Mouse (Mus musculus) urinary bladder, adult 18-20 months (tissue): ENCODE results near the gene Hgd.

ENCODE experiments used
- DNase-seq, 2 experiments: peaks; one replicate each; pipeline ENCODE4 v3.0.0; 2022; ENCODE audit warnings: low spot score in 2 of 2, mixed read lengths in 2 of 2

Gene Hgd

DNA sequence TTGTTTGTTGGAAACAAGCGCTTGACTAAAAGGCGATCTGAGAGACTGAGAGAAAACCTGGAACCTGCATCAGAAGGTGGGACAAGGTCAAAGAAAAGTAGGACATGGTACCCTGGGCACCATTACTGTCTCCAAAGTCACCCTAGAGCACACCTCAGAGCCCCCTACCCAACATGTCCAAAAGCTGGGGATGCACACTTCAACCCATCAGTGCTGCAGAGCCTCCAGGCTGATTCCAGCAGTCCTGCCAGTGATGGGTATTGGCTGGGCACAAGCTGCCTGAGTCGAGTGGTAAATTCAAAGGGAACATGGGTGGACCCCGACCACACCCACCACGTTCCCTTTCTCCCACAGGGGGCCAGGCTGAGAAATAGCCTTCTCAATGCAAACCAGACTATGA is 95.4 kb downstream of the Hgd start:
- DNase-seq: no peak

DNA sequence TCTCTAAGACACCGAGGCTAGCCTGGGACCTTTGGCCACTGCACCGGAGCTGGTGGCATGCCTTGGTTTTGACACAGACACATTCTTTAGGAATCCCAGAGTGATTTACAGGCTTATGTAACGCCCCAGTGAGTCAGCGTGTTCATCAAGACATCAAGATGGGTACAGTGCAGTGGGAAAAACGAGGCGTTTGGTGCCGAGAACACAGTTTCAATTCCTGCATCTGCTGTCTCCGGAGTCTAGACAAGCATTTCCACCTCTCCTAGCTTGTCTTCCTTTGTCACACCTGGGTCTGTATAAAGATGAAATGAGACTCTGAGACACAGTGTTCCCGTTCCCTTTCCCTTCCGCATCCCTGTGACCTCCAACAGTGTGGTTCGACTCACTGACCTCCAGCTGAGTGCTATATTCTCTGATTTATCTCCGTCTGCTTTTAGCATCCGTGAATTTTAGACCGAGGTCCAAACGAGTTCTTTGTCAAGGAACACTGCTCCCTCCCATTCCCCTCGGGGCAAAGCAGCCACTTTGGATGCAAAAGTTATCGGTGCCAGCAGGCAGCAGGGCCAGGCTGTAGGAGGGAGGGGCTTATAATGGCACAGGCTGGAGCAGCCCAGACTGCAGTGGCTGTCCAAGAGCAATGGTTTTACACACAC is 96.2 kb downstream of the Hgd start:
- DNase-seq: no peak

DNA sequence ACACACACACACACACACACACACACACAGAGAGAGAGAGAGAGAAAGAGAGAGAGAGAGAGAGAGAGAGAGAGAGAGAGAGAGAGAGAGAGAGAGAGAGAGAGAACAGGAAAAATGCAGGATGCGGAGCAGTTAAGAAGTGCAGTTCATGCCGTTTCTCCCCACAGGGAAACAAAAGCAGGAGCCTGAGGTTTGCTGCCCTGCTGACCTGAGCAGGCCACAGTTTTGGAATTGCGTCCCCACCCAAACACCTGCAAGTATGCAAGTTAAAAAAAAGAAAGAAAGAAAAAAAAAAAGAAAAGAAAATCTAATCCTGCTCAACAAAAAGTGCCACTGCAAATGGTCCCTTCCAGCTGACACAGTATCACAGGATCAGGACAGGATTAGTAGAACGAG is 96.7 kb downstream of the Hgd start:
- no peak for DNase-seq

DNA sequence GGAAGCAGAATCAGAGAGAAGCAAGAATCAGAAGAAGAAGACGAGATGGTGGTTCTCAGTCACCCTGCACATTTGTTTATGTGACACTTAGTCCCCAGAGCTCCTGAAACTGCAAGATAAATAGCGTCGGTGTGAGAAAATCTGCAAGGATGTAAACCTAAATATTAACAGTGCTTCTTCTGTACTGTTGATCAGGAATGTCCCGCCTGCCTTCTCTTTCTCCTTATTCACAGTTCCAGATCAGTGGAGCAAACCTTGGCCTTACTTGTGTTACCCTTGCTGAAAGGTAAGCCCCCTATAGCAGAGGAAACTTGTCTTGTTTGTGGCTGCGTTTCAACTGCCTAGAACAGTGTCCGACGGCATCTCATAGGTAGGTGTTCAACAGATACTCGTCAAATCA is 97.6 kb downstream of the Hgd start:
- DNase-seq: no peak

DNA sequence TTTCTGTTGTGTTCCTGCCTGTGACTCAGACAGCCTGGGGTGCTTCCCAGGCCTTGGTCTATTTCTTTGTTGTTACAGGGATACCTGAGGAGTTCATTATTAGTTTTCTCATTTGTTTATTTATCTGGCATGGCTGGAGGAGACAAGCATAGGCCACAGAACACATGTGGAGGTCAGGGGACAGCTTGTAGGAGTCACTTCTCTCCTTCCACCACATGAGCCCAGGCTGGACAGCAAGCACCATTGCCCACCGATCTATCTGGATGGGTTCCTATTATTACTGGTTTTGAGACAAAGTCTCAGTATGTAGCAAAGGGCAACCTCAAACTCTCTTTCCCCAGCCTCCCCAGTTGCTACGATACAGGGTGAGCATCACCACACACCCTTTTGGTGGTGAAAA is 100.3 kb downstream of the Hgd start:
- DNase-seq: no peak

DNA sequence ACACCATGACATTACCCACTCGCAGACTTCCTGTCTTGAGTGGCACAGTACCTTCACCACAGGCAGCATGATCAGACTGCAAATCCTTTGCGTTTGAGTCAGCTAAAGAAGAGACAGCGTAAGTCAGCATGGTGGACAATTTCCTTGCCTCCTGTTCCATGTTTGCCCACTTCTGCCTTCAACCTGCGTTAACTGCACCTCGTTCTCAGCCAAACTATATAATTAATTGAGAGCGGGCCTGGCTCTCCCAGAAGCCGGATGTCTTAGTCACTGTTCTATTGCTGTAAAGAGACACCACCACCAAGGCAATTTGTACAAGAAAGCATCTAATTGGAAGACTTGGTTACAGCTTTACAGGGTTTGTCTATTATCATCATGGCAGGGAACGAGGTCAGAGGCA is 100.9 kb downstream of the Hgd start:
- no peak for DNase-seq
